Mouse (Mus musculus): ENCODE results near the gene Tubgcp6.

Tubgcp6 gene

GRCm38 (mm10) chr15:89064891-89065290, 58.0 kb downstream of the Tubgcp6 start:
- no peak for DNase-seq (ENCODE audit: low spot score in 2 of 2)

DNA sequence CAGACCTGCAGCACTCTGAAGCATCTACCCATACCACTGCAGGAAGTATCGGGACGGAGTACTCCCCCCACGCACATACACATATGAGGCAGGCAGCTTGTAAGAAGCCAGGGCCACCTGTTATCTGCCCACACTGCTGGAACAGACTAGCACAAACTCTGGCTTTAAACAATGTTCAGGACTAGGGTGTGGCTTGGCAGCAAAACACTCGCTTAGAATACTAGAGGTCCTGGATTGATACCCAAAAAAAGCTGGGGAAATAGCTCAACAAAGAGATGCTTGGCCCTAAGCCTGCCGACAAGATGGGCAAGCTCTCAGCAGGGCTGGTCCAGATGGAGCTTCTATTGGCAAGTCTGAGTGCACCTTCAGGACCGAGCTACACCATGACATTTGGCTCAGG, 59.4 kb downstream of the Tubgcp6 start:
- DNase-seq (ENCODE audit: low spot score in 2 of 2), result no peak

DNA sequence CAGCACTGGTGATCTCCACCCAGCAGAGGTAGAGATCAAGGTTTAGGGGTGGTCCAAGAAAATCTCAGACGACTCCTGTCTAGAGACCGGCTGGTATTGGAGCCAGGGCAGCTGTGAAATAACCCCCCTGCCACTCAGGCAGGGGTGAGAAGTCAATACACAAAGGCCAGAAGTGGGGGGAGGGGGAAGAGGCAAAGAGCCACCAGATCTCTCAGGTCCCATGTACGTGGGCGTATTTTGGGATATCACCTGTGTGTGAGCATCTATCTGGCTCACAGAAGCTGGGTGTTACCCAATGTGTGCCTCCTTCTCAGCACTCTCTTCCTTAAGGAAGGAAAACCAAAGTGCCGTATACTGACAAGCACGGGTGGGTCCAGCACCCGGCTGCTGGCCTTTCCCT, 59.9 kb downstream of the Tubgcp6 start:
- DNase-seq (ENCODE audit: low spot score in 2 of 2), result no peak

DNA sequence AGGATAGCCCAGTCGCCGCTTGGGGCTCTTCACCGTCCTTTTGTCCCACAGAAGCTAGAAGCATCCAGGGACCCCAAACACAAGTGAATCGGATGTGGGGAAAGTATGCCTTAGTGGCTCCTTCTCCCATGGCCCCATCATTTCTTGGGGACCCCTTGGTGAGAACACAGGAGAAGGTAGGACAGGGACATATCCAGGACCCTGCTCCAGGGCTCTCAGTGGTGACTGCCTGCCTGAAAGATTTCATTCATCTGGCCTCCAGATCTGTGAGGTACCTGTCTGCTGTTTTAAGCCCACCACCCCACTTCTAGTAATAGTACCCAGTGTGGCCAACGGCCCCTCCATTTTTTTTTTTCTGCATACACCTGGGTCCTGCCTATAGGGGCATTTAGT, 60.4 kb downstream of the Tubgcp6 start:
- no peak for DNase-seq (ENCODE audit: low spot score in 2 of 2)

- DNase-seq (ENCODE audit: low spot score in 2 of 2), result no peak
Observed at GRCm38 (mm10) chr15:89061761-89062517, 61.0 kb downstream of the Tubgcp6 start.

- DNase-seq (ENCODE audit: low spot score in 2 of 2), result no peak
Observed at GRCm38 (mm10) chr15:89060811-89061460, 62.0 kb downstream of the Tubgcp6 start.

- DNase-seq (ENCODE audit: low spot score in 2 of 2), result no peak
Observed at GRCm38 (mm10) chr15:89060032-89060681, 62.8 kb downstream of the Tubgcp6 start.

DNA sequence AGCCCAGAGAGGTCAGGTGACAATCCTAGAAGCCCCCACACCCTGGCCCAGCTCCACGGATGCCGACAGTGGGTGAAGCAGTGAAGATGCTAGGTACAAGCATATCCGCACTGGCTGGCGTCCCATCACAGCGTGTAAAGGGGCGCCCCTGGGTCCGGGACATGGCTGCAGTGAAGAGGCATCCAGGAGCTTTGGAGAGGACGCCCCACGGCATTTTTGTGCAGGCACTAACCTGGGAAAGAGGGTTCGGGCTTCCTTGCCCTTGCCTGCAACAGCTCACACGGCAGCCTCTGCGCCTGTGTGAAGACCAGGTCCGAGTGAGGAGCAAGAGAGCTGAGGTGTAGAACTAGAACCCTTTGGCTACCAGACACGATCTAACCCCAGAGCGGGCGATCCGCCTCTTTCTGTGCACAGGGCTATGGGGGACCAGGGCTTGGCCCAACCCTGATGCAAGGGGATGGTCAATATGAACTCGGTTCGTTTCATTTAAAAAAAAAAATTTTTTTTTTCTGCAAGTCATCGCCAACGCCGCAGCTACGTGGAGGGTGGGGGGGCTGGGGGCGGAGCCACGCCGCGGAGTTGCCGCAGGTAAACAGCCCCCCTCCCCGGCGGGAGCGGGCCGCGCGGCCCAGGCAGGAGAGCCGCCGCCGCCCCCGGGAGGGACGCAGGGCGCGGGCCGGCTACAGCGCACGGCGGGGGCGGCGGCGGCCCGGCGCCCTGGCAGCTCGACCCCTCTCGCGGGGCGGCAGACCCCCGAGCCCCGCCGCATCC, 63.6 kb downstream of the Tubgcp6 start, which contains the start of gene Panx2:
Gene Panx2, plus strand, starts transcription at position 574 of the 771 bp plus-strand sequence.
- DNase-seq (ENCODE audit: low spot score in 2 of 2), result no peak

- no peak for DNase-seq (ENCODE audit: low spot score in 2 of 2)
Observed at GRCm38 (mm10) chr15:89058736-89059135, 64.2 kb downstream of the Tubgcp6 start.

DNA sequence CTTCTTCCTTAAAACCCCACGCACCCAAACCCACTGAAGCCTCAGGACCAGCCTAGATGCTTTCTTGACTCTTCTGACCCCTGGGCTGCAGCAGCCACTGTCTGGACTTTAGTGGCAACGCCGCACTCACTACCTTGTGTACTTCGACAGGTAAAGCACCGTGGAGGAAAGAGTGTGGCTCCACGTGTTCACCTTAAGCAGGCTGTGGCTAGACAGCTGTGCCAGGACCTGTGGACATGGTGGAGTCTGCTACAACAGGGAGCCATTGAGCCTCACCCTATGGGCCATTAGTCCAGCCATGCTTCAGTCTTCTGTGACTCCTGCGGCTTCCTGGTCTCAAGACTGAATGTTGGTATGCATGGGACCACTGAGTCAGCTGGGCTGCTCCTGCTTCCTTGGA, 68.2 kb downstream of the Tubgcp6 start:
- no peak for DNase-seq (ENCODE audit: low spot score in 2 of 2)

Data from natural killer cell, adult 2 months (primary cell).